Mouse (Mus musculus) liver, adult 2 months (tissue): ENCODE results near the gene Pstpip1. TPM values are rescaled to one million over a fixed set of nuclear protein-coding genes. Genes with fewer than 3 reads are reported as not detected.
A peak's percentile ranks its signal among the peaks of the same experiment; 100 is the strongest.

ENCODE experiments used
- DNase-seq: peaks from one replicate; pipeline ENCODE4 v3.0.0-alpha.2; 2011; ENCODE audit warnings: low read depth, low spot score; ENCODE audit errors: extremely low read depth
- H3K27ac ChIP-seq: fragments of 200-500 bp; replicated peaks from 2 replicates; pipeline ENCODE4 v1.5.1; 2012; ENCODE audit warnings: low read depth, mild to moderate bottlenecking, control low read depth, inconsistent platforms, low read length; ENCODE audit not compliant: insufficient read depth
- H3K27me3 ChIP-seq: fragments of 200-500 bp; 2 replicates; pipeline ENCODE4 v1.6.1; 2012; ENCODE audit warnings: mild to moderate bottlenecking, moderate library complexity, low read length, inconsistent platforms; ENCODE audit not compliant: control insufficient read depth, insufficient read depth
- H3K36me3 ChIP-seq: fragments of 200-500 bp; 2 replicates; pipeline ENCODE4 v1.6.1; 2012; ENCODE audit warnings: low read length, inconsistent platforms; ENCODE audit not compliant: control insufficient read depth, insufficient read depth
- H3K4me1 ChIP-seq: fragments of 200-500 bp; 2 replicates; pipeline ENCODE4 v1.6.1; 2011; ENCODE audit warnings: low read length; ENCODE audit not compliant: control insufficient read depth, insufficient read depth
- H3K4me3 ChIP-seq: fragments of 200-500 bp; 2 replicates; pipeline ENCODE4 v1.5.1; 2011; ENCODE audit warnings: low read depth, mild to moderate bottlenecking, control low read depth, low read length, moderate library complexity; ENCODE audit not compliant: insufficient read depth
- H3K79me2 ChIP-seq: fragments of 200-500 bp; 2 replicates; pipeline ENCODE4 v1.6.1; 2012; ENCODE audit warnings: inconsistent platforms, mild to moderate bottlenecking, low read length, moderate library complexity; ENCODE audit not compliant: control insufficient read depth, insufficient read depth
- H3K9ac ChIP-seq: fragments of 200-500 bp; 2 replicates; pipeline ENCODE4 v1.6.1; 2012; ENCODE audit warnings: low read depth, mild to moderate bottlenecking, control low read depth, inconsistent platforms, low read length
- CTCF ChIP-seq: fragments of 200-500 bp; IDR thresholded peaks from 2 replicates; pipeline ENCODE4 v1.5.1; 2011; ENCODE audit warnings: low read depth, low read length, control low read depth
- POLR2A ChIP-seq: fragments of 200-500 bp; IDR thresholded peaks from 2 replicates; pipeline ENCODE4 v1.6.1; 2011; ENCODE audit warnings: low read length, control low read depth; ENCODE audit not compliant: insufficient read depth; ENCODE audit errors: extremely low read depth
- WGBS: fragments of 180-500 bp; shearing (Covaris S2); methylation state at CpG from one replicate; pipeline ENCODE4 v1.1.7; 2018; 5-methylcytosine and 5-hydroxymethylcytosine counted together
- polyA plus RNA-seq: library from polyadenylated mRNA; depleted of rRNA; stranded (reverse); fragments of >200 nt; gene quantifications from 2 replicates; pipeline ENCODE4 v1.2.3, GENCODE M21; 2012
- total RNA-seq: library from RNA; depleted of rRNA; stranded (reverse); fragments of >200 nt; gene quantifications from 2 replicates; pipeline ENCODE4 v1.2.3, GENCODE M21; 2014

The Pstpip1 gene
- total and polyA plus RNA-seq, 2 experiments, result 0.37 to 1.1 TPM

GRCm38 (mm10) chr9:56075901-56076620 lies 13.7 kb upstream of the Pstpip1 start:
- H3K27me3 ChIP-seq, result no peaks in the 10 kb centered on the region
- DNase-seq, result peak; percentile 7
- H3K27ac ChIP-seq, result 0 out of 2 replicates have a peak overlapping the region, but pooled peaks have one; percentile 4
- H3K79me2 ChIP-seq, result no peaks in the 10 kb centered on the region
- H3K9ac ChIP-seq, result no peak overlapping the region
- no peak for TF ChIP-seq CTCF
- no peak for TF ChIP-seq POLR2A
- no peaks in the 10 kb centered on the region for H3K36me3 ChIP-seq
- H3K4me1 ChIP-seq, result no peaks in the 10 kb centered on the region
- no peak overlapping the region for H3K4me3 ChIP-seq
- 61% methylated on average over 7 of the region's 7 CpGs for whole genome bisulfite sequencing

DNA sequence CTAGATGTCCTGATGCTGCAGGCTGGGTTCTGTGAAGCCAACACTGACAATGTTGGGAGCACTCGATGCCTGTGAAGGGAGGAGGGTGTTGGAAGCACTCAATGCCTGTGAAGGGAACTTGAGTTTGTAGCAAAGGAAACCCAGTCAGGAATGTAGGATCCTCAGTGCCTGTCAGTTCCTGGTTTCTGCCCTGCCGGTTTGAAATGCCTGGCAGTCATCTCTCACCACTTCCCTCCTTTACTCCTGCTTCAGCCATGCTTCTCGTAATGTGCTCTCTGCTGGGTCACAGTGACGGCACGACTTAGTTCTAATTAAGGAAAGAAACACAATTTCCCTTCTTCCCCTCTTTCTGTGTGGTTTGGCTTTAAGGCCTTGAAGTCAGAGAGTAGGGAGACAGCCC lies 10.2 kb upstream of the Pstpip1 start:
- no peak overlapping the region for H3K4me3 ChIP-seq
- H3K36me3 ChIP-seq, result no peaks in the 10 kb centered on the region
- H3K79me2 ChIP-seq, result no peaks in the 10 kb centered on the region
- TF ChIP-seq POLR2A, result no peak
- TF ChIP-seq CTCF, result no peak
- WGBS, result 77% methylated on average over 5 of the region's 5 CpGs
- H3K4me1 ChIP-seq, result no peaks in the 10 kb centered on the region
- no peak overlapping the region for H3K27ac ChIP-seq
- no peaks in the 10 kb centered on the region for H3K27me3 ChIP-seq
- no peak overlapping the region for H3K9ac ChIP-seq
- DNase-seq, result no peak

- Histone ChIP-seq H3K27me3 (no peaks in the 10 kb centered on the region), H3K79me2 (no peaks in the 10 kb centered on the region), H3K36me3 (no peaks in the 10 kb centered on the region), H3K9ac (no peak overlapping the region), H3K27ac (no peak overlapping the region), H3K4me1 (no peaks in the 10 kb centered on the region), H3K4me3 (no peak overlapping the region)
- WGBS, result 83% methylated on average over 5 of the region's 5 CpGs
- no peak for DNase-seq
- TF ChIP-seq CTCF, result no peak
- no peak for TF ChIP-seq POLR2A
Measured at GRCm38 (mm10) chr9:56086524-56086923, 3.2 kb upstream of the Pstpip1 start.

GRCm38 (mm10) chr9:56090546-56091225 lies 924 bp downstream of the Pstpip1 start:
- no peak for DNase-seq

DNA sequence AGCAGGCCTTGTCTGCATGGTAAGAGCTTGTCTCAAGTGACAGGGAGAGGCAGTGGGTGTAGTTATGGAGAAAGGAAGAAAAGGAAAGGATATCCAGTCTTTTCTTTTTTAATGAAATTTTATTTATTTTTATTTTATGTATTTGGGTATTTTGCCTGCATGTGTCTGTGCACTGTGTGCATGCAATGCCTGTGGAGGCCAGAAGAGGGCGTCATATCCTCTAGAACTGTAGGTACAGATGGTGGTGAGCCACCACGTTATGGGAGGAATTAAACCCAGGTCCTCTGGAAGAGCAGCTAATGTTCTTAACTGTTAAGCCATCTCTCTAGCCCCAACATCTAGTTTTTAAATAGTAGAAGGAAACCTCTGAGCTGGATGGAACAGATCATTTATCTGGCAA lies 2.3 kb downstream of the Pstpip1 start:
- H3K79me2 ChIP-seq, result no peaks in the 10 kb centered on the region
- no peaks in the 10 kb centered on the region for H3K36me3 ChIP-seq
- no peak overlapping the region for H3K27ac ChIP-seq
- H3K27me3 ChIP-seq, result no peaks in the 10 kb centered on the region
- H3K4me3 ChIP-seq, result no peak overlapping the region
- no peaks in the 10 kb centered on the region for H3K4me1 ChIP-seq
- no peak overlapping the region for H3K9ac ChIP-seq
- 50% methylated on average over 2 of the region's 2 CpGs for WGBS
- no peak for DNase-seq
- TF ChIP-seq CTCF, result no peak
- TF ChIP-seq POLR2A, result no peak

More at GRCm38 (mm10) chr9:56090546-56091225, 924 bp downstream of the Pstpip1 start:
- Histone ChIP-seq H3K36me3 (no peaks in the 10 kb centered on the region), H3K27me3 (no peaks in the 10 kb centered on the region), H3K9ac (no peak overlapping the region), H3K79me2 (no peaks in the 10 kb centered on the region), H3K27ac (no peak overlapping the region), H3K4me1 (no peaks in the 10 kb centered on the region), H3K4me3 (0 out of 2 replicates have a peak overlapping the region, but pooled peaks have one; percentile 29)
- TF ChIP-seq POLR2A, result no peak
- TF ChIP-seq CTCF, result no peak
- 84% methylated on average over 5 of the region's 5 CpGs for WGBS
